Mouse (Mus musculus) monocyte, adult 5-6 weeks (primary cell): ENCODE measurements around the gene Nkapd1. TPM values are rescaled to one million over a fixed set of nuclear protein-coding genes. Genes with fewer than 3 reads are reported as not detected.

ENCODE experiments used
- ATAC-seq: fragments of 153-309, 156-312 bp; replicated peaks from 2 replicates; pipeline ENCODE4 v1.8.0; 2017; ENCODE audit warnings: mild to moderate bottlenecking; ENCODE audit not compliant: low TSS enrichment, insufficient number of reproducible peaks, severe bottlenecking, poor library complexity, low FRiP score
- total RNA-seq: library from RNA; stranded (forward); fragments of 200-1000, 200-491, 200-594 nt; gene quantifications from 3 replicates; pipeline ENCODE4 v1.2.3, GENCODE M21; 2017

Nkapd1 gene
- total RNA-seq, 1 experiment from 2014 or later, result 44.9 TPM

- ATAC-seq, result peak; percentile 95
Observed at GRCm38 (mm10) chr9:50603189-50603997, 13.9 kb downstream of the Nkapd1 start, which contains the start of the genes Sdhd and Timm8b. Sdhd (minus strand) TSS chr9:50603812. Timm8b (plus strand) TSS chr9:50603910.

DNA sequence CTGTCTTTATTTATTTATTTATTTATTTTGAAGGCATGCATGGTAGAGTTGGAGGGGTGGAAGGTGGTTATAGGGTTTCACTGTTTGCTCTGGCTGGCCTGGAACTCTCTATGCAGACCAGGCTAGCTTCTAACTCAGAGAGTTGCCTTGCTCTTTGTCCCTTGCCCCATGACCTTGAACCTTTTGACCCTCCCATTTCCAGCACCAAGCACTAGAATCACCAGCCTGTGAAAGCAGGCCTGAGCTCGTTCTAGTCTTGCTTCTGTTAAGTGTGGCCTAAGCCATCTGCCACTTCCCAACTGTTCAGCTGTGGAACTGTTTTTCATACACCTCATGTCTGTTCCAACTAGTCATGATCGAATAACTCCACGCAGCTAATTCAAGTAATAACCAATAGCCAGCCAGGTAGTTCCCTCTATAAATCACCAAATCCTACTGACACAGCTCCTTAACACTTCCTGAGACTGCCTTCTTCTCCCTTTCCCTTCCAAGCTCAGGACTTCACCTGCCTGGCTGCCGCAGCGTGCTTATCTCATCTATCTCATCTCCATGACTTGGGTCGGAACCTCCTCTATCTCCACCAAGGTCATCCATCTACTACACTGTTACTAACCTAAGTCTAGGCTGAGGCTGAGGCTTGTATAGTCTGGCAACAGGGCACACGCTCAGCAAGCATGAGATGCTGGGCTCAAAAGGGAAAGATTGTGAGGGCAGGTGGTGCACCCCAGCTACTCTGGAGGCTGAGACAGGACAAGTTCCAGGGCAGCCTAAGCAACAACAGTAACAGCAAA lies 15.0 kb downstream of the Nkapd1 start:
- ATAC-seq, result no peak

DNA sequence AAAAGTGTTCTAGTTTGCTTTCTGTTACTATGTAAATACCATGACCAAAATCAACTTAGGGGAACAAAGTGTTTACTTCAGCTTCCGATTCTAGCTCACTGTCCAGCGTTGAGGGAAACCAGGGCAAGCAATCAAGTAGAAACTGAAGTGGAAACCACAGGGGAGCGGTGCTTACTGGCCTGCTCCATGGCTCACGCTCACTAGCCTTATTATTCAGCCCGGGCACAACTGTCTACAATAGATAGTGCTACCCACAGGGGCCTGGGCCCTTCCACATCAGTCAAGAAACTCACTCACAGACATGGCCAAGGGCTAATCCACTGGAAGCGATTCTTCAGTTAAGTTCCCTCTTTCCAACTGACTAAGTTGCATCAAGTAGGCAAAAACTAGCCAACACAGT lies 15.7 kb downstream of the Nkapd1 start:
- ATAC-seq, result no peak

DNA sequence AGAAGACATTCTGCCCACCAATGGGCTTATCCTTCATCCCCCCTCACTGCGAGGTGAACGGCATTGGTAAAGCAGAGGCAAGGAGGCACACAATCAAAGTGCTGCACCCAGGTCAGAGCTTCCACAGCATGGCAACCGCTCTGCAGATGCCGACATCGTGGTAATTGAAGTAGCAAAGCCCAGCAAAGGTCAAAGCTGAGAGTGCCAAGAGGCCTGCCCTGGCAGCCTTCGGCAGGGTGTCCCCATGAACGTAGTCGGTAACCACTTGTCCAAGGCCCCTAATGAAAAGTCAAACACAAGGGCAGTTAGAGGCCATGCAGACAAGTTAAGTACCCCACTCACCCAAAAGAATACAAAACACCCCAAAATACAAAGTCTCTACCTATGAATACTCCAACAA lies 20.3 kb downstream of the Nkapd1 start:
- no peak for ATAC-seq

DNA sequence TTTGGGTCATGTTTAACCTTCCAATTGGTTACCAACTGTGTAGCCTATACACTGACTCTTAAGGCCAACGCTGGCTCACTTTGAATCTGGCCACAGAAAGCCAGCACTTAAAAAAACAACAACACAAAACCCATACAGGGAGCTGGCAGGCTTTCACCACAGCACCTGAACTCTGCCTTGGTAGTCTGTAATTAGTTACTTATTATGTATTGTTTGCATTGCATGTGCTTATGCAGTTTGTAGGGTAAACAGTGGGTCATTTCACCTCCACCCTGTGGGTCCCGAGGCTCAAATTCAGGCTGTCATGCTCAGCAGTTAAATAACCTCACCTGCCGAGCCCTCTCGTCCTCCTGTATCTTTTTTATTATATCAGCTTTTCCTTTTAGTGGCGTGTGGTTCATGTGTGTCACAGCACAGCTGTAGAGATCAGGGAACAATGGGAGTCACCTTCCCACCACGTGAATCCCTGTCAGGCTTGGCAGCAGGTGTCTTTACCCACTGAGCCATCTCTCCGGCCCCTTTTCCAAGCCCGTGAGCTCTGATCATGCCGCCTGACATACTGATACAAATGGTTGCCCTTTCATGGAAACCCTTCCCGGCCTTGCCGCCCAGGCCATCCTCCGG lies 22.4 kb downstream of the Nkapd1 start:
- ATAC-seq, result no peak

DNA sequence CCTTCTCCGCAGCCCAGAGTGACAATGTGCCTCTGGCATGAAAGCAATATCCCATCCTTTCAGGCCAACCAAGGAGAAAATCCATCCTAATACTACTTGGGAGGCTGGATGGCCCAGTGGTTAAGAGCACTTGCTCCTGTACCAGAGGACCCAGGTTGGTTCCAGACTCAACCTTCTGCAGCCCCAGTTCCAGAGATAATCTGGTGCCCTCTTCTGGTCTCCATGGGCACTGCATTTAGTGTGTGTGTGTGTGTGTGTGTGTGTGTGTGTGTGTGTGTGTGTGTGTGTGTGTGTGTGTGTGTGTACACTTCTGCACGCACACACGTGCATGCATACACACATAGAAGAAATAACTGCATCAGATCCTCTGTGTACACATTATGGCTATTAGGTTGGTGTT lies 23.7 kb downstream of the Nkapd1 start:
- no peak for ATAC-seq

- peak; percentile 88 for ATAC-seq
Observed at GRCm38 (mm10) chr9:50592955-50593354, 24.3 kb downstream of the Nkapd1 start.

- peak; percentile 74 for ATAC-seq
Observed at GRCm38 (mm10) chr9:50590856-50591518, 26.3 kb downstream of the Nkapd1 start.

DNA sequence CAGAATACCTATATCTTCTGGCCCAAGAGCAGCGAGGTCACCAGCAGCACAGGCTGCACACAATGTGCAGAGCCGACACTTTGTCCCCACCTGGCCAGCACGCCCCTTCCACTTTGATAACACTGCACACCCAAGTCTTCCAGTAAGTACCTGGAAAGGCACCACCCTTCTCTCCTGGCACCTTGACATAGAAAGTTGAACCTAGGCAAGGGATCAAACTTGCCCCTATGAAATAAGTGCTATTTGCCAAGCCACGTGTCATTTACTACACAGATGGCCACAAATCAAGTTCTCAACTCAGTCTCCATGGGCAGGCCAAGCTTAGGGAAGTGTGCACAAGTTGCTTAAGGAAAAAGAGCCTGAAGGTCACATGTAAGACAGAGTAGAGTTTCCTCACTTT lies 30.3 kb downstream of the Nkapd1 start:
- ATAC-seq, result no peak

DNA sequence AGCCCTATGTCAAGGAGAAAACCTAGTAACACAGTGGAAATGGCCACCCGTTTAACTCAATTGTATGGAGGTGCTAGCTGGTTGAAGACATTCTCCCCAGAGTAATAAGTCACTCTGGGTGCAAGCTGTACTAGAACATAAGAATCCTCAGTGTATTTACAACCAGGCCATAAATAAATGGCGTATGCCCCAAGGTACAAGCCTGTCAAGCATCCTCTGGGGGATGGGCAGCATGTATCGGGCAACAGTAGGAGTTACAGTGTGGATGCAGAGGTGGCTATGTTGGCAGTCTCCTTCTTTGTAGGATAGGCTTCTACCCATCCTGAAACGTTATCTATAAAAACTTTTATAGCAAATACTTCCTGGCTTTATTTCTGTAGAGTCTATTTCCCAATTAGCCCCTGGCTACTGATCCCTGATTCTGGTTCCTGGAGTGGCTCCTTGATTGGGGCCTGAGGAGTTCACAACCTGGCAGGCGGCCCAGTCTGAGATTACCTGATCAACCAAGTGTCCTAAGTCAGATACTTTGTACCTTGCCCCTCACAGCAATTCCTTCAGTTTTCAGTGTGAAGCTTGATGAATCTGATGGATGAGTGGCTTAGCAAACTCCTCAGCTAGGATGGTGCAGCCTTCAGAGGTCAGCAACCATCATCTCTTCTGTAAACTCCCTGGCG lies 32.0 kb downstream of the Nkapd1 start:
- no peak for ATAC-seq

GRCm38 (mm10) chr9:50580370-50580769 lies 36.9 kb downstream of the Nkapd1 start:
- ATAC-seq, result no peak

DNA sequence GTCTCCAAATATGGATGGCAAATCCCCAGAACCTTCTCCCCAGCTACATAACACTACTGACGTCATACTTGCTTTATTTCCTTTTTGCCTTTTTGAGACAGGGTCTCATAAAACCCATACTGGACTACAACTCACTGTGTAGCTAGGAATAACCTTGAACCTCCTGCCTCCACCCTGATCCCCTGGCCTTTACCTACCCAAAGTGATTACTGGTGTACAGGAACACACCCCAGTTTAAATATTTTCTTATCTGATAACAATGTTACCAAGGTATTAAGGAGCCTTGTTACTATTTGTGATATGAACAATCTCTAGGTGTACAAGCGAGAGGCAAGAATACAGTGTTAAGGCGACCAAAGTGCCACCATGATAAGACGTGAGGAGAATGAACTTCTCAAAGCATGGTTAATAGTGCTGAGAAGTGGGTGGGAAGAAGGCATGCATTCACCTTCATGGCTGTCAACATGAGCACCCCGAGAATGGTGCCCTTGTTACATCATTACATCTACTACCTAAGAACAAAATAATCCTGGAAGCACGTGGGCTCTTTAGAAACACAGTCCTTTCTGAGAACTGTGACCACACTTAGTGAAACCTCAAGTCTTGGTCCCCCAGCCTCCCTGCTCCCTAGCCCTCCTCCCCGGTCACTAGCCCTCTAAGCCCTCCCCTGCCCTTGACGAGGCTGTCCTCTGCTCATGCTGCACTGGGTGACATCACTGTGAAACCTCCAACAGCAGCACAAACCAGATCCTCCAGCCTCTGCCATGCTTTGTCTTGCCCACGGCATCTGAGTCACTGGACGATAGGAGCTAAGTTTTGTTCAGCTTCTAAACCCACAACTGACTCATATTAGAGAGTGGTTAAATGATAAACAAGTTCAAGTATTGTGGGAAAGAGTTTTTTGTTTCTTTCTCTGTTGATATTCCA lies 47.4 kb downstream of the Nkapd1 start:
- no peak for ATAC-seq

GRCm38 (mm10) chr9:50567881-50568280 lies 49.4 kb downstream of the Nkapd1 start:
- no peak for ATAC-seq

DNA sequence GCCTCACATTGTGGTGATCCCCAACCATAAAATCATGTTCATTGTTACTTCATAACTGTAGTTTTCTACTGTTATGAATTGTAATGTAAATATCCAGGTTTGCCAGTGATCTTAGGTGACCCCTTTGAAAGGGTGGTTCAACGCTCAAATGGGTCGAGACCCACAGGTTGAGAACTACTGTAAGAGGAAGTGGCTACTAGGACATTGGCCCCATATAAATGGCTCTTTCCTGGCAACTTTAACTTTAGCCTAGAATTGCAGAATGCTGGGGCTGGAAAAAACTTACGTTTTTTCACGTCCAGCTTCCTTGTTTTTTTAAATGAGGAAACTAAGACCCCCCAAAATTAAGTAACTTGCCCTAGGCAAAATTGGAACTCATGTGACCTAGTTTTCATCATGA lies 49.9 kb downstream of the Nkapd1 start:
- ATAC-seq, result no peak

DNA sequence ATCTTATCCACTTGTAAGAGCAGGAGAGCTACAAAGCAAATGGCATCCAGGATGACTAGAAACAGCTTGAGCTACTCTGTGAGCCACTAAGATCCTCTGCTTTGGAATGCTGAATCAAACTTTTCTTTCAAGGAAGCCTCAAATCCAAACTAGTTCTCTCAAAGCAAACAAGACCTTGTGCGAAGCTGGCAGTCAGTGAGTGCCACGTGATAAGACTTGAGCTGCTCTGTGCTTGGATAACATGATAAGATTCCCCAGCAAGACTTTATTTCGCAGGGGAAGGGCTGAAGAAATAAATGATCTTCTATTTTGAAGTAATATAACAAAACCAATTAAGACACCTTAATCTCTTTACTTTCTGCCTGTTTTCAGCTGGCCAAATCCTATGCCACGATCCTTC lies 51.3 kb downstream of the Nkapd1 start:
- no peak for ATAC-seq

GRCm38 (mm10) chr9:50565173-50565572 lies 52.1 kb downstream of the Nkapd1 start:
- ATAC-seq, result no peak

GRCm38 (mm10) chr9:50561918-50562360 lies 55.3 kb downstream of the Nkapd1 start:
- no peak for ATAC-seq
